ENCODE assay signal across 44 mouse cellular contexts in the genomic region with DNA sequence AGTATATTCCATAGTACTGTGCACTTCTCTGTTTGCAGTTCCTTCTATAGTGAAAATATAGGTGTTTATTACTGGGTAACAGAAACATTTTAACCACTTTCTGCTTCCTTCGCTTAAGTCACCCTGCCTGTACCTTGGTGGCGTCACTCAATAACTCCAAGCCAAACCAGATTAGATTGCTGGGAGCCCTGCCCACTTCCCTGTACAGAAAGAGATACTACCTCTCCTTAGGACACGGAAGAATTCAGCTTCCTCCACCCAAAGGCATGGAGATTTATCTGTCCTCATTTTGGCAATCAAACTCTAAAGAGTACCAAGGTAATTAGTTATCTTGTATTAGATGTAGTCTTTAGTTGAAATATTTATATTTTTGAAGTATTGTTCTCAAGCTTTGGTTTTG. TPM values are rescaled to one million over a fixed set of nuclear protein-coding genes. Genes with fewer than 3 reads are reported as not detected.
"Had no signal": no experiment of that assay in that cellular context is flagged by ENCODE, and none has a peak within 500 bp of the region (broad histone marks: within the 10 kb centered on the region; RNA-seq: fewer than 3 reads in every experiment).

No protein-coding gene starts in this region.

- H3K4me3 ChIP-seq: heart, embryonic 10.5 days; heart, embryonic 12.5 days; heart, embryonic 13.5 days; heart, embryonic 15.5 days; hindbrain, embryonic 10.5 days; hindbrain, embryonic 12.5 days; hindbrain, embryonic 13.5 days; hindbrain, embryonic 15.5 days; intestine, embryonic 15.5 days; kidney, embryonic 15.5 days; layer of hippocampus, adult 2 months; left cerebral cortex, adult 2 months had no signal

- H3K9me3 ChIP-seq: heart, embryonic 10.5 days; heart, embryonic 12.5 days; heart, embryonic 13.5 days; heart, embryonic 15.5 days; hindbrain, embryonic 10.5 days; hindbrain, embryonic 12.5 days; hindbrain, embryonic 13.5 days; hindbrain, embryonic 15.5 days; intestine, embryonic 15.5 days; kidney, embryonic 15.5 days had no signal

- H3K4me1 ChIP-seq: intestine, embryonic 15.5 days had no signal

- H3K27ac ChIP-seq: heart, embryonic 10.5 days; heart, embryonic 13.5 days; heart, embryonic 15.5 days; hindbrain, embryonic 10.5 days; hindbrain, embryonic 12.5 days; hindbrain, embryonic 13.5 days; hindbrain, embryonic 14.5 days; hindbrain, embryonic 15.5 days; hindbrain, postnatal 0 days; intestine, embryonic 15.5 days; kidney, embryonic 15.5 days; kidney, postnatal 0 days; layer of hippocampus, adult 2 months; left cerebral cortex, adult 2 months had no signal

- ATAC-seq: hindbrain, embryonic 16.5 days; hindbrain, postnatal 0 days; inflammation-experienced regulatory T-cells, adult 6 months; intestine, embryonic 15.5 days; intestine, embryonic 16.5 days; intestine, postnatal 0 days had no signal

- H3K27me3 ChIP-seq: heart, embryonic 12.5 days; heart, embryonic 13.5 days; heart, embryonic 15.5 days; hindbrain, embryonic 12.5 days; hindbrain, embryonic 13.5 days; hindbrain, embryonic 15.5 days; intestine, embryonic 15.5 days had no signal

- H3K9ac ChIP-seq: heart, embryonic 12.5 days; heart, embryonic 13.5 days; heart, embryonic 15.5 days; hindbrain, embryonic 12.5 days; hindbrain, embryonic 13.5 days; hindbrain, embryonic 14.5 days; hindbrain, embryonic 15.5 days; intestine, embryonic 15.5 days; kidney, embryonic 15.5 days had no signal

- H3K36me3 ChIP-seq: heart, embryonic 10.5 days; heart, embryonic 12.5 days; heart, embryonic 13.5 days; heart, embryonic 15.5 days; hindbrain, embryonic 10.5 days; hindbrain, embryonic 12.5 days; hindbrain, embryonic 13.5 days; hindbrain, embryonic 15.5 days; intestine, embryonic 15.5 days; kidney, embryonic 15.5 days had no signal

- H3K4me2 ChIP-seq: heart, embryonic 12.5 days; heart, embryonic 13.5 days; heart, embryonic 15.5 days; hindbrain, embryonic 12.5 days; hindbrain, embryonic 13.5 days; hindbrain, embryonic 14.5 days; hindbrain, embryonic 15.5 days; intestine, embryonic 15.5 days; kidney, embryonic 15.5 days had no signal

- DNase-seq: heart, postnatal 10 days; heart, postnatal 14 days; heart, postnatal 36 days; heart, postnatal 4 days; kidney, adult 11 months; kidney, adult 18-20 months; kidney, adult 8-10 months; kidney, adult 9 months; kidney, postnatal 10 days; kidney, postnatal 14 days; kidney, postnatal 25 days; kidney, postnatal 36 days; kidney, postnatal 4 days; layer of hippocampus, adult 9-11 months; layer of hippocampus, postnatal 36 days had no signal

RNA-seq across cellular contexts. Expression of gene Ctxn2, which starts 9.7 kb away (rescaled TPM):
- total RNA-seq: heart, postnatal 10 days; heart, postnatal 14 days; heart, postnatal 25 days; heart, postnatal 36 days; heart, postnatal 4 days; hematopoietic stem cell, adult 5-6 weeks had no signal
- polyA plus RNA-seq: heart, embryonic 10.5 days; heart, embryonic 12.5 days; heart, embryonic 13.5 days; heart, embryonic 14.5 days; heart, embryonic 15.5 days; heart, embryonic 16.5 days; heart, postnatal 0 days; hindbrain, embryonic 11.5 days; inflammation-experienced regulatory T-cells, adult 6 months; intestine, embryonic 14.5 days; intestine, embryonic 15.5 days; kidney, embryonic 14.5 days; kidney, embryonic 15.5 days; kidney, embryonic 16.5 days; kidney, postnatal 0 days; large intestine, adult 2 months had no signal

RNA-seq across cellular contexts. Expression of gene Slc12a1, which starts 25.5 kb away (rescaled TPM):
- total RNA-seq: heart, postnatal 10 days; heart, postnatal 14 days; heart, postnatal 25 days; heart, postnatal 36 days; heart, postnatal 4 days; hematopoietic stem cell, adult 5-6 weeks; hindbrain, postnatal 0 days had no signal
- polyA plus RNA-seq: heart, embryonic 10.5 days; heart, embryonic 13.5 days; heart, embryonic 14.5 days; heart, embryonic 15.5 days; heart, embryonic 16.5 days; heart, postnatal 0 days; hindbrain, embryonic 10.5 days; hindbrain, embryonic 11.5 days; inflammation-experienced regulatory T-cells, adult 6 months; intestine, embryonic 14.5 days; intestine, embryonic 15.5 days; intestine, embryonic 16.5 days; intestine, postnatal 0 days; large intestine, adult 2 months had no signal

RNA-seq across cellular contexts. Expression of gene Slc24a5, which starts 58.9 kb away (rescaled TPM):
- polyA plus RNA-seq: intestine, postnatal 0 days had no signal
